Mouse (Mus musculus): ENCODE measurements around the gene Vps53. TPM values are rescaled to one million over a fixed set of nuclear protein-coding genes. Genes with fewer than 3 reads are reported as not detected.

Gene Vps53
- polyA plus RNA-seq, 1 experiment from 2014 or later = 39.7 TPM

- Histone ChIP-seq H3K4me1 (no peaks in the 10 kb centered on the region), H3K4me2 (no peak overlapping the region), H3K9ac (no peak overlapping the region), H3K4me3 (replicated peaks) (no peak overlapping the region), H3K9me3 (no peaks in the 10 kb centered on the region), H3K36me3 (peaks cover 18% of the 10 kb centered on the region), H3K27me3 (replicated peaks) (no peaks in the 10 kb centered on the region), H3K27ac (no peak overlapping the region)
- WGBS = 83% methylated on average over 3 of the region's 3 CpGs
- ATAC-seq (ENCODE audit: insufficient read depth, low FRiP score, low read depth) = no peak
These were observed 41.5 kb downstream of the Vps53 start for GRCm38 (mm10) chr11:76137996-76138395.

- Histone ChIP-seq H3K27ac (no peak overlapping the region), H3K36me3 (peaks cover 18% of the 10 kb centered on the region), H3K4me3 (replicated peaks) (no peak overlapping the region), H3K9ac (no peak overlapping the region), H3K27me3 (replicated peaks) (no peaks in the 10 kb centered on the region), H3K4me1 (no peaks in the 10 kb centered on the region), H3K4me2 (no peak overlapping the region), H3K9me3 (no peaks in the 10 kb centered on the region)
- WGBS = 80% methylated on average over 7 of the region's 7 CpGs
- ATAC-seq (ENCODE audit: insufficient read depth, low FRiP score, low read depth) = no peak
These were observed 43.6 kb downstream of the Vps53 start for GRCm38 (mm10) chr11:76135641-76136437.

DNA sequence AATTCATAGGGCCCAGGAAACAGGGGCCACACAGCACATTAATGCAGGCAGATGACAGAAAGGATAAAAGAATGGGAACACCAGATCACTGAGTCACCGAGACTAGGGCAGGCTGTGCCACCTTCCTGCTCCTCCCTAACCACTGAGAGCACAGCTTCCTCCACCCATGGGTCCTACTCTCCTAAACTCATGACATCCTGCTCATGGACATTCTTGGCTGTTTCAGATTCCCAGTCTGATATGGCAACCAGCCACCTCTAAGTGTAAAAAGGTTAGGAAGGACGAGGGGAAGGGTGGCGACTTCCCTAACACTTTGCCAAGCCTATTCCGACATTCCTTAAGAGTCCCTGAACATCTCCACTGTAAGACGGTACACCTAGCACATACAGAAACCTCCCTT lies 48.6 kb downstream of the Vps53 start:
- Histone ChIP-seq H3K9ac (no peak overlapping the region), H3K27ac (no peak overlapping the region)
- WGBS = 71% methylated on average over 5 of the region's 5 CpGs

DNA sequence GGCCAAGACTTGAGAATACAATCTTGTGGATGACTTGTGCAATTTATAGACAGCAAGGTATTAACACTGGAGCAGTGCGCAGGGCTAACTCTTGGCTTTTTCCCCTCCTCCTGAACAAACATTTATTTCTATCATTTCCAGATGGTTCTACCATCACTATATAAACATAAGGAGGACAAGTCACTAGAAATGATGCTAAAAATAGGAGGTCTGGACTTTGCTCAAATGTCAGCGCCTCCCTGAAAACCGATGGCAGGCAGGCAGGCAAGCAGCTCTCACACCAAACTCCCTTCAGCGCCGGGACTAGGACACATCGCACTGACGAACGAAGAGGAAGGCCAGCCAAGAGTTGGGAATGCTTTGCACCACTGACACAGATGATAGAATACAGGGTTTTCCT lies 54.1 kb downstream of the Vps53 start:
- 39% methylated on average over 8 of the region's 8 CpGs for WGBS
- H3K9ac ChIP-seq = no peak overlapping the region
- peak overlapping the region; percentile 76 for H3K27ac ChIP-seq
- 0 out of 2 replicates have a peak, but pooled peaks cover 8% of the 10 kb centered on the region for H3K36me3 ChIP-seq
- H3K4me3 ChIP-seq (replicated peaks) = no peak overlapping the region
- peak; percentile 47; the same call in 1 of the 2 replicates for ATAC-seq (ENCODE audit: insufficient read depth, low FRiP score, low read depth)
- H3K9me3 ChIP-seq = no peaks in the 10 kb centered on the region
- no peaks in the 10 kb centered on the region for H3K27me3 ChIP-seq (replicated peaks)
- peaks cover 18% of the 10 kb centered on the region; the same call in 1 of the 2 replicates for H3K4me1 ChIP-seq
- H3K4me2 ChIP-seq = no peak overlapping the region

More for the DNA sequence above, 48.6 kb downstream of the Vps53 start:
- no peaks in the 10 kb centered on the region for H3K9me3 ChIP-seq
- 0 out of 2 replicates have a peak, but pooled peaks cover 2% of the 10 kb centered on the region for H3K4me1 ChIP-seq
- ATAC-seq (ENCODE audit: insufficient read depth, low FRiP score, low read depth) = no peak
- H3K36me3 ChIP-seq = peaks cover 14% of the 10 kb centered on the region
- no peaks in the 10 kb centered on the region for H3K27me3 ChIP-seq (replicated peaks)
- H3K4me2 ChIP-seq = no peak overlapping the region
- no peak overlapping the region for H3K4me3 ChIP-seq (replicated peaks)

DNA sequence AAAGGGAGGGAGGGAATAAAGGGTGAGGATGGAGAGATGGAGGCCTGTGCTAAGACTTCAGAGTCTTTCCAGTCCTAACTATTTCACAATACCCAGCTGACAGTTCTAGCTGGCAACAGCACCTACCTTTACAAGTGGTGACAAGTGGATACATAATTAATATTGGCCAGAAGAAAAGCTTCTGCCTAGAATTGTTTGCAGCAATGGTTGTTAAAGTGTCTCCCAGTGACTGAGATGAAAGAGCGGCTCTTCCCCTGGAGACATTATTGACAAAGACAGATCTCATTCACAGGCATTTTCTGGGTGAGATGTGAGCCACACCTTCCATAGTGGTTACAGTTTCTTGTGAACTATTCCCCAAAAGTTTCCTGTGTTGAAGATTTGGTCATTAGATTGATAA lies 55.9 kb downstream of the Vps53 start:
- Histone ChIP-seq H3K4me1 (peaks cover 24% of the 10 kb centered on the region; the same call in 1 of the 2 replicates), H3K27ac (no peak overlapping the region), H3K4me2 (no peak overlapping the region), H3K9me3 (no peaks in the 10 kb centered on the region), H3K4me3 (replicated peaks) (no peak overlapping the region), H3K27me3 (replicated peaks) (no peaks in the 10 kb centered on the region), H3K9ac (no peak overlapping the region), H3K36me3 (0 out of 2 replicates have a peak, but pooled peaks cover 8% of the 10 kb centered on the region)
- no peak for ATAC-seq (ENCODE audit: insufficient read depth, low FRiP score, low read depth)
- 92% methylated on average over 1 of the region's 1 CpGs for WGBS

DNA sequence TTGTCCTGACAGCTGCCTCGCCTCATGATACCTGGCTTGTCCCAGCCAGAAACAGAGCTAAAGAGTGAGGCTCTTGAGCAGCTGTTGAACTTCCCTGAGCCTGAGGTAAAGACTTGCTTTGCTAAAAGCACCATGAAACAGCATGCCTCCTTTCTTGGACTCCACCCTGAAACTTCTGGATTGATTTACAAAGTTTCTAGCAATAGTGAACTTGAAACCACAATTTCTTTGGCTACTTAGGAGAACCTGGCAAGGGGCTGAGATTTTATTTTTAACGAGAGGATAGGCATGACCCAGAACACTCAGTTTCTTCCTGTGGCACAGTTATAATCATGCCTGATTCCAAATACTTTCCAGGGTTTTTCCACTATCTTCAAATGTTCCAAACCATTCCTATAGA lies 56.9 kb downstream of the Vps53 start:
- 0 out of 2 replicates have a peak, but pooled peaks cover 8% of the 10 kb centered on the region for H3K36me3 ChIP-seq

GRCm38 (mm10) chr11:76121086-76121485 lies 58.4 kb downstream of the Vps53 start:
- no peak overlapping the region for H3K4me2 ChIP-seq
- no peak overlapping the region; the same call in 1 of the 2 replicates for H3K27ac ChIP-seq
- no peak overlapping the region for H3K4me3 ChIP-seq (replicated peaks)
- no peaks in the 10 kb centered on the region for H3K9me3 ChIP-seq
- peaks cover 24% of the 10 kb centered on the region; the same call in 1 of the 2 replicates for H3K4me1 ChIP-seq
- no peaks in the 10 kb centered on the region for H3K27me3 ChIP-seq (replicated peaks)
- no peak for ATAC-seq (ENCODE audit: insufficient read depth, low FRiP score, low read depth)
- WGBS = 71% methylated on average over 4 of the region's 4 CpGs
- H3K9ac ChIP-seq = no peak overlapping the region
- H3K36me3 ChIP-seq = peaks cover 12% of the 10 kb centered on the region; the same call in 1 of the 2 replicates

More for the DNA sequence above, 56.9 kb downstream of the Vps53 start:
- WGBS = 81% methylated on average over 2 of the region's 2 CpGs
- Histone ChIP-seq H3K4me1 (peaks cover 24% of the 10 kb centered on the region; the same call in 1 of the 2 replicates), H3K4me3 (replicated peaks) (no peak overlapping the region), H3K9me3 (no peaks in the 10 kb centered on the region), H3K9ac (no peak overlapping the region), H3K4me2 (no peak overlapping the region), H3K27me3 (replicated peaks) (no peaks in the 10 kb centered on the region), H3K27ac (no peak overlapping the region)
- no peak for ATAC-seq (ENCODE audit: insufficient read depth, low FRiP score, low read depth)

DNA sequence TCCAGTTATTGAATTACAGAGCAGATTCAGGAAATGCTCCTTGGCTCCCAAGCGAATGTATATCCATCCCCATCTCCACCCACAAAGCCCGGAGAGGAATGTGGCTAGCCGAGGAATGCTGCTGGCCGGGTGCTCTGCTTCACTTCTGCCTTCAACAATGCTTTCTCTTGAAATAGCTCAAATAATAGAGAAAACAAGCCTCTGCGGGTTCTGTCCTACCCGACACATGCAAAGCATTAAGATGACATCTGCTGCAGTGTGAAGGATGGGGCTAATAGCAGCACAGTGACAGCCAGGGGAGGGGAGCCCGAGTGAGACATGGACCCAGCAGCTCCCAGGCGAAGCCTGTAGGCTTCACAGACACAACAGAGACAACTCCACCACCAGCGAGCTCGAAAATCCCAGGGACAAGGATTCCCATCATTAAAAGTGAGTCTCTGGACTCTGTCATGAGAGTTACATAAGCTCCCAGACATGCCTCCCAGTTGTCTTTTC lies 59.0 kb downstream of the Vps53 start:
- Histone ChIP-seq H3K27ac (peak overlapping the region; percentile 74), H3K9ac (no peak overlapping the region), H3K4me1 (peaks cover 19% of the 10 kb centered on the region; the same call in 1 of the 2 replicates), H3K27me3 (replicated peaks) (no peaks in the 10 kb centered on the region), H3K4me3 (replicated peaks) (no peak overlapping the region), H3K36me3 (peaks cover 13% of the 10 kb centered on the region; the same call in 1 of the 2 replicates), H3K4me2 (0 out of 2 replicates have a peak overlapping the region, but pooled peaks have one; percentile 8), H3K9me3 (no peaks in the 10 kb centered on the region)
- 30% methylated on average over 10 of the region's 10 CpGs for WGBS
- ATAC-seq (ENCODE audit: insufficient read depth, low FRiP score, low read depth) = peak; percentile 53; the same call in 1 of the 2 replicates

DNA sequence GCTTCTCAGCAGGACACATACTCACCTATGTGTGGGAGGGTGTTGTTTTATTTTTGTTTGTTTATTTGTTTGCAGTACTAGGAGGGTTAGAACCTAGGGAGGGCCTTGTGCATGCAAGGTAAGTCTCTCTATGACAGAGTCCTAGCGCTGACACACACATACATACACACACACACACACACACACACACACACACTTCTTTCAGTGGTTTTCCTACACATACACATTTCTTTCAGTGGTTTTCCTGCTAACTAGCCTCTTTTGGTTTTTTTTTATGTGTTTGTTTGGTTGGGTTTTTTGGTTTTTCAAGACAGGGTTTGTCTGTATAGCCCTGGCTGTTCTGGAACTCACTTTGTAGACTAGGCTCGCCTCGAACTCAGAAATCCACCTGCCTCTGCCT lies 69.0 kb downstream of the Vps53 start:
- Histone ChIP-seq H3K27ac (no peak overlapping the region), H3K9ac (no peak overlapping the region), H3K4me2 (no peak overlapping the region), H3K27me3 (replicated peaks) (no peaks in the 10 kb centered on the region), H3K4me3 (replicated peaks) (no peak overlapping the region), H3K36me3 (peaks cover 10% of the 10 kb centered on the region; the same call in 1 of the 2 replicates), H3K9me3 (no peaks in the 10 kb centered on the region), H3K4me1 (no peaks in the 10 kb centered on the region)
- ATAC-seq (ENCODE audit: insufficient read depth, low FRiP score, low read depth) = no peak
- WGBS = 96% methylated on average over 3 of the region's 3 CpGs

DNA sequence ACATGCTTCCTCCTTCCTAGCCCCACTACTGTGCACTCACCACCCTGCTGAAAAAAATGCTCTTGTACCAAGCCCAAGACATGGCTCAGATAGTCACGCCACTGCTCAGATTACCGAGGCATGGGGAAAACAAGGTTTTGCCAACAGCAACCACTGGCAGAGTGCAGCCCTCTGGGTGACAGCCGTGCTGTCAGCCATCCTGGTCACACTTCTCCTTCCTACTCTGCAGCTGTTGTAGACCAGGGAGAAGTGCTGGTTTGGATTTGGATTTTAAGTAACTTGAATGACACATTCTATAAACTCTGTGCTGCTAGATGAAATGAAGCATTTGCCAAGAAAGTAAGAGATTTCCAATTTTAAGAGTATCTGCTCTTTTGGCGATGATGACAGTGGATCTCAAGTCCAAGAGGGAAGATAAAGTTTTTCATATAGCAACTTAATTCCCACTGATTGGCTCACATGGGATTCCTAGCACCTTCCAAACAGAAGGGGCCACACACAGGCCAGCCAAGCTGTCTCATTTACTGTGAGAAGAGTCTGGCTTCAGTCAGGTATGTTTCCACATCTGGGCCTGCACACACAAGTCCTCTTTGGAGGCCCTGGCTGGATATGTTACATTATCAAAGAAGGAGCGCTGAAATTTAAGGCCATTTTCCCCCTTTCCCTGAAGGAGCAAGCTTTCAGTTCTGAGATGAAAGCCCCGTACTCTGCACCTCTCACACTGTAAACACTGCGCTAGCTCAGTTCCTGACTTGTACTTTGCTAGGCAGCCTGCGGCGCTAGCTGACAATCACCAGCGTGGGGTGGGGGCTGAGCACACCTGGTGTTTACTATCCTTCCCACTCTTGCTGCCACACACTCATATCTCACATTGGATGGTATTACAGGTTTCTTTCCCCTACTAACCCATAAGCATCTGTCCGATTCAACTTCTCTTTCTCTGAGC lies 72.6 kb downstream of the Vps53 start:
- H3K27ac ChIP-seq = peak overlapping the region; percentile 54; the same call in 1 of the 2 replicates
- peaks cover 4% of the 10 kb centered on the region; the same call in 1 of the 2 replicates for H3K36me3 ChIP-seq
- no peaks in the 10 kb centered on the region for H3K9me3 ChIP-seq
- no peaks in the 10 kb centered on the region for H3K4me1 ChIP-seq
- H3K9ac ChIP-seq = no peak overlapping the region
- ATAC-seq (ENCODE audit: insufficient read depth, low FRiP score, low read depth) = peak; percentile 85
- 53% methylated on average over 11 of the region's 11 CpGs for WGBS
- H3K27me3 ChIP-seq (replicated peaks) = no peaks in the 10 kb centered on the region
- H3K4me2 ChIP-seq = no peak overlapping the region
- no peak overlapping the region for H3K4me3 ChIP-seq (replicated peaks)

DNA sequence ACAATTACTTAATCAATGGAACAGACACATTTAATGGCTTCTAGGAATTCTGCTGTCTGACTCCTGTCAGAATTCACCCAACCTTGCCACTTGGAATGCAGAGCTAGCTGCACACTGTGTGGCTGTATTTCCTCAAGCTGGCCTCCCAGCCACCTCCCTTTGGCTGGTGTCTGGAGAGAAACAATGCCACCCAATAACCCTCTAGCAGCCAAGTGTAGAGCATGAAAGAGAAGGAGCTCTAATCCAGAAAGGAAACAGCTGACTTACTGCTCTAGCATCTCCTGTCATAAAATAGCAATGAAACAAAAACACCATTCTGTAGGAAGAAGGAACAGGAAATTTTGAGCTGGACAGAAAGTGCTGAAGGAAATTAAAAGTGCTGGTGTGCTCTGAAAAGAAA lies 78.3 kb downstream of the Vps53 start:
- Histone ChIP-seq H3K36me3 (no peaks in the 10 kb centered on the region), H3K9me3 (no peaks in the 10 kb centered on the region), H3K27ac (0 out of 2 replicates have a peak overlapping the region, but pooled peaks have one; percentile 16), H3K27me3 (replicated peaks) (no peaks in the 10 kb centered on the region), H3K4me1 (peaks cover 14% of the 10 kb centered on the region), H3K9ac (no peak overlapping the region), H3K4me2 (no peak overlapping the region), H3K4me3 (replicated peaks) (no peak overlapping the region)
- no peak for ATAC-seq (ENCODE audit: insufficient read depth, low FRiP score, low read depth)

Data from stomach, embryonic 15.5 days (tissue).